Mouse (Mus musculus) lung, adult 18-20 months (tissue): ENCODE measurements around the gene Thpo.

Source experiments
- DNase-seq, 2 experiments: peaks; one replicate each; pipeline ENCODE4 v3.0.0; 2022; ENCODE audit warnings: mixed read lengths in 2 of 2

Gene Thpo

GRCm38 (mm10) chr16:20733731-20734730 is at the start of gene Thpo:
Thpo (minus strand) TSS chr16:20734511.
- DNase-seq: no peak

DNA sequence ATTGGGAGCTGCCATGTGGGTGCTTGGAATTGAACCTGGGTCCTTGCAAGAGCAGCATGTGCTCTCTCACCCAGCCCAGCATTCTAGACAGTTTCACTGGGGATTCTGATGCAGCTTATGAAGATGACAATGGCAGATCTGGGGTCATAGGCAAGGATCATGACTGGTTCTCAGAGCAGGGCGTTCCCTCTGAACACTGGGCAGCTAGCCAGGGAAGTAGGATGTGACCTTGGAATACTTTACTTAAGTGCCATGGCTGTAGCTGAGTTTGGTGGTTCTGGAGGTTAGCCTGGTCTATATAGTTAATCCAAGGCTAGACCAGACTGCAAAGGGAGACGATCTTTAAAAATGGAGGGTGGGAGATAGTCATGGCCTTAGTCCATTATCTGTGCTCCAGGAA is 49.6 kb upstream of the Thpo start:
- DNase-seq: no peak

DNA sequence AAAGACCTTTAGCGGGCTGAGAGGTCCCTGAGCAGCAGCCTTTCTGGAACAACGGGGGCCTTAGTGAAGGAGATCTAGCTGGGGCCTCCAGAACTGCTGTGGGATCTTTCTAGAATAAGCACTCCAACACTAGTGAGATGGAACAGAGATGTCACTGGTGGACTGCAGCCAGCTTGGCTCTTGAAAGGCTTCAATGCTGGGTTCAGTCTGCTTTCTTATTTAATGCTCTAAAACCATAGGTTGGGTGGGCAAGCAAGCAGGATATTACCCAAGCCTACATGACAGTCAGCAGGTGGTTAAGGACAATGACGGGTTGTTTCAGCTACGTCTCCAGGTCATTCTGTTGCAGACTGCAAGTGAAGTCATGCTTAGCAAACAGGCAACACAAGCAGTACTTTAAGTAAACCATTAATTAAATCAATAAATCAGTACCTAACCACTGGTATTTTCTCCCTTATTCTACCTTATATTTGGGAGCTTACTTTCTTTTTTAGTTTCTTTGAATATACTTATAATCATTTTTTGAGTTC is 46.9 kb upstream of the Thpo start:
- no peak for DNase-seq

DNA sequence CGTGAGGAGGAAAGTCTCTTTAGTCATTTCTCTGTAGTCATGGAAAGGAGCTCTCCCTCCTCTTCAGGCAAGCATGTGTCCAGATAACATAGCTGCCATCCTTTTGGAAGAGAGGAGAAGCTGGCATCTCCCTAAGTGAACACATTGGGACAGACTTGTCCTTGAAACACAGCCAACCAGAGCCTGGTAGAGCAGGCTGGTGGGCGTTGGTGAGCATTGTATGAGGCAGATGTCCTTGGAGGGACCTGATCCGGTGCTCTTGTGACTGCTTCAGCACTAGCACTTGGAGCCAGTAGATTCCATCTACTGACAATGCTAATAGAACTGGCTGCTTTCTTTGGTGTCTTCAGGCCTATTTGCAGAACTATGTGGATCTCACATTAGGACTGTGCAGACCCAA is 45.5 kb upstream of the Thpo start:
- no peak for DNase-seq

GRCm38 (mm10) chr16:20775021-20775420 is 40.7 kb upstream of the Thpo start:
- no peak for DNase-seq

DNA sequence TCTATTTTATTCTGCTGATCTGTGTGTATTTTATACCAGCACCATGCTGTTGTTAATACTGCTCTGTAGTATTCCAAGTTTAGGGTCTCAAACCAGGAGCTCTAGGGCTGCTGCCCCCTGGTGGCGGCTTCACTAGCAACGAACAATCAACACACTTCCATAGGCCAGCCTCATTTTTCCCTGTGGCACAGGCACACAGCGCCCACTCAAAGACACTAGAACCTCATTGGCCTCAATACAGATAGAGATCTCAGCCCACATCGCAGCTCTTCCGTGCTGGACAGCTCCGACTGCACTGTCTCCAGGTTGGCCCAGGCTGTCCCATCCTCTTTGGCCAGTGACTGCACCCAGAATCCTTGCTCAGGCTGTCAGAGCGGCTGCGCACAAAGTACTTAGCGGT is 30.9 kb upstream of the Thpo start:
- DNase-seq: peak; percentile 23 to 36

- peak; percentile 24 to 64 for DNase-seq
Observed at GRCm38 (mm10) chr16:20761681-20762080, 27.4 kb upstream of the Thpo start.

DNA sequence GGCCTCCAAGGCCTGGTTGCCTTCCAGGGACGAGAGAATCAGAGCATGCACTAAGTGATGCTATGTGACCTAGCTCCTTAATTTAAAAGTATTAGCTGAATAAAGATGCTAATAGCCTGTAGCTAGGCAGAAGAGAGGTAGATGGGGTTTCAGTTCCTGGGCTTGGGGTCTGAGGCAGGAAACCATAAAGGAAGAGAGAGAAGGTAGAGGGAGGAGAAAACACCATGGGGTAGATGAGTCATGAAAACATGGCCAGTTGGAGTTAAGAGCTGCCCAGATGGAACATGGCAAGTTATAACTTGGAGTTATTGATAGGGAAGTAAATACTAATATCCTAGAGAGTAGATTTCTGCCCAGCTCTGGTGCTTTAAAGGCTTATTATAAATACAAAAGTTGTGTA is 23.1 kb upstream of the Thpo start:
- DNase-seq: no peak

GRCm38 (mm10) chr16:20756052-20756451 is 21.7 kb upstream of the Thpo start:
- DNase-seq: peak; percentile 40 to 64

DNA sequence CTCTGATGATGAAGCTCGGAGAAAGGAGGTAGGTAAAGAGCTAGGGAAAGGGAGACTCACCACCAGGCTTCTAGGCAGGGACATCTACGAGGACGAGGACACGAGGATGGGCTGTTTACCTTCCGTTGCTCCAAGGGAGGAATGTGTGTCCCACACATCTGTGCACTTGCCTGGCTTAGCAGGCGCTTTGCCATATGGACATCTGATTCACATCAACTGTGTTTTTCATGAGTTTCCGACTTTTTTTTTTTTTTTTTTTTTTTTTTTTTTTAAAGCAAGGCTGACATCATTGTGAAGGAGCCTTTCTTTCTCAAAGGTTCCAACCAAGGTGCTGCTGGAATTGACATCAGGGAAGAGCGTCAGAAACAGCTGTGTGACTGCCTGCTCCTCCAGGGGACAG is 16.2 kb upstream of the Thpo start:
- DNase-seq: no peak

DNA sequence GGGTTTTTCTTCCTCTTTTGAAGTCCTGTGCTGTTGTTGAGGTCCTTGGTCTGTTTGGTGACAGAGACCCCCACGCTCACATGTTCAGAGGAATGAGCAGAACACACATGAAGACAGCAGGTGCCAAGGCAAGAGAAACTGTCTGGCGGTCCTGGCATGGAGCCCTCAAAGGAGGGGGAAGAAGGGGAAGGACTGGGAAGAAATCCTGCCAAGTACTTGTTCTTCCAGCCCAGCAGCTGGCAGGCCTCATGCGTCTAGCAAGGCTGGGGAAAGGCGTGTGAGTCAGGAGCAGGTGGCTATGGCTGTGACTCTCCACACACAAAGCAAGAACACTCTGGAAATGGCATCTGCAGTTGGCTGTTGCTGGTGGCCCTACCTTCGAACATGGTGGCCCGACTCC is 12.3 kb upstream of the Thpo start:
- peak; percentile 74 to 82 for DNase-seq

- no peak for DNase-seq
Observed at GRCm38 (mm10) chr16:20739845-20740244, 5.5 kb upstream of the Thpo start.

GRCm38 (mm10) chr16:20736823-20737222 is 2.5 kb upstream of the Thpo start:
- no peak for DNase-seq

- no peak for DNase-seq
Observed at GRCm38 (mm10) chr16:20736168-20736567, 1.9 kb upstream of the Thpo start.

- no peak for DNase-seq
Observed at GRCm38 (mm10) chr16:20735651-20736050, 1.3 kb upstream of the Thpo start.

GRCm38 (mm10) chr16:20732925-20733730 is 1.2 kb downstream of the Thpo start, which contains the start of gene Chrd:
Chrd (plus strand) TSS chr16:20733127.
- DNase-seq: peak; percentile 57 to 71

GRCm38 (mm10) chr16:20732251-20732924 is 1.9 kb downstream of the Thpo start:
- peak in 1 of 2 experiments; percentile 2 for DNase-seq

DNA sequence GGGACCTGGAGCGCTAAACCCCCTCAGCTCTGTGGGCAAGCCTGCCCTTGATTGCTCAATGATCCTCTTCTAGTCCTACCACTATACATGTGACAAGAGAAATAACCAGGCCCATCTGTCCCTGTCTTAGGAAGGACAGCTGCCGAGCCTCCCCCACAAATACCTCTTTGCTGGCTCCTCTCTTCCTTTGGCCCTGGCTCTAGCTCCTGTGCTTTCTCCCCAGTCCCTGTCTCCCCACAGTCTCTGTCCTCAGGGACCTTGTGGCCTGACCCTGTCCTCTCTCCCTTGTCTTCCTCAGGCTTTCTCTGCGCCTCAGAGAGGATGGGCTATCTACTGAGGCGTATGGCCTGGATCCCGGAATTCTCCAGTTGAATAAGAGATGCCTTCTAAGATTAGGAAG is 2.6 kb downstream of the Thpo start:
- no peak for DNase-seq

GRCm38 (mm10) chr16:20730293-20730711 is 4.0 kb downstream of the Thpo start:
- DNase-seq: no peak

DNA sequence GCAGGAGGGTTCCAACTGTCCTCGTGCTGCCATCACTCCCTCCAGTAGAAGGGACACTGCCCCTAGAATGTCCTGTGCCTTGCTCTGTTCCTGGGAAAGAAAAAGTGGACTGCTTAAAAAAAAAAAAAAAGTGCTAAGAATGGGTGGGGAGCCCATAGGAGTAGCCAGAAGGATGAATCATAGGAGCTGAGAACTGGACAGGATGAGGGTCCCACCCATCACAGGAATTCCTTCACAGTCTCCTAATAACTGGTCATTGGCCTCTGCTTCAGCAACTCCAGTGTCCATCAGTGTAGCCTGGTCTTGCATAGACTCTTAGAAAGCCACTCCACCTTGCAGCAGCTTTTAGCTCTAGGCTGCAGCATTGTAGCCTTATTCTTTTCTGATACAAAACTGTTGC is 7.9 kb downstream of the Thpo start:
- no peak for DNase-seq

GRCm38 (mm10) chr16:20725750-20726149 is 8.6 kb downstream of the Thpo start:
- no peak for DNase-seq

- no peak for DNase-seq
Observed at GRCm38 (mm10) chr16:20725321-20725720, 9.0 kb downstream of the Thpo start.

DNA sequence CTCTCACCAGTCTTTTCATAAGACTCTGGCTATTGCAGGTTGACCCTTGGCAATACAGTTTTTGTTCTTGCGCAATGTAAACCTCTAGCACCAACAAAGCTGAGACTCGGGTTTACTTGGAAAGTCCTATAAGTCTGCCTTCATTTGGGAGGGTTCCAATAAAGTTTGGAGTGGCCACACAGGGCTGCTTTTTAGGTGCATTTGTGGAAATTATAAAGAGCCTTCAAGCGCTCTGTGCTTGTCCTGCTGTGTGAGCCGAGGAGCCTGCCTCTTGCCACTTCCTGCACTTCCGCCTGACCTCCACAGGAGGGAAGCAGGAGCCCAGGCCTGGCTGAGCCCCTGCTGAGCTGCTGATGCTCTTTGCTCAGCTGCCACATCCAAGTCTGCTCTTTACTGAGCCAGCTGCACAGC is 10.0 kb downstream of the Thpo start:
- DNase-seq: peak; percentile 63 to 64
